Comparison of ENCODE assay signal across 8 mouse cellular contexts in genomic region chr8:105473816-105474606, GRCm38 (mm10). TPM values are rescaled to one million over a fixed set of nuclear protein-coding genes. Genes with fewer than 3 reads are reported as not detected.
DNase-seq lines count a peak whose midpoint lies in the region; ATAC-seq and TF ChIP-seq lines count a peak whose summit lies in the region.

No protein-coding gene starts in this region.

- intact Hi-C loops in gastrocnemius, adult 2 months (cut with DNase I) = no loop called here

- no peak for ATAC-seq in hindbrain, postnatal 0 days
- ATAC-seq in lung, embryonic 14.5 days (ENCODE audit: insufficient read depth) = no peak
- no peak for ATAC-seq in stomach, embryonic 15.5 days (ENCODE audit: insufficient read depth, low FRiP score, low read depth)

- H3K79me3 ChIP-seq in C2C12 (ENCODE audit: low read depth) = no peaks in the 10 kb centered on the region

- H3K79me2 ChIP-seq in C2C12 (ENCODE audit: control insufficient read depth, insufficient read depth) = peaks cover 9% of the 10 kb centered on the region

- H3K27me3 ChIP-seq in C2C12 (ENCODE audit: control insufficient read depth, insufficient read depth, insufficient read length) = no peaks in the 10 kb centered on the region
- H3K27me3 ChIP-seq in hindbrain, postnatal 0 days (ENCODE audit: insufficient read depth, low read length) = no peaks in the 10 kb centered on the region
- 0 out of 2 replicates have a peak, but pooled peaks cover 6% of the 10 kb centered on the region for H3K27me3 ChIP-seq in lung, embryonic 14.5 days (ENCODE audit: insufficient read depth, low read length)
- 0 out of 2 replicates have a peak, but pooled peaks cover 2% of the 10 kb centered on the region for H3K27me3 ChIP-seq in stomach, embryonic 15.5 days (replicated peaks)

- H3K4me2 ChIP-seq in hindbrain, postnatal 0 days (ENCODE audit: low read depth, low read length) = no peak overlapping the region
- H3K4me2 ChIP-seq in lung, embryonic 14.5 days = peak overlapping the region; percentile 11; the same call in 1 of the 2 replicates
- H3K4me2 ChIP-seq in stomach, embryonic 15.5 days = peak overlapping the region; percentile 14; the same call in 1 of the 2 replicates

- 0 out of 2 replicates have a peak overlapping the region, but pooled peaks have one; percentile 21 for H3K9ac ChIP-seq in hindbrain, postnatal 0 days (replicated peaks; ENCODE audit: low read length)
- no peak overlapping the region for H3K9ac ChIP-seq in lung, embryonic 14.5 days
- no peak overlapping the region for H3K9ac ChIP-seq in stomach, embryonic 15.5 days

- no peak overlapping the region for H3ac ChIP-seq in C2C12 (ENCODE audit: control insufficient read depth, insufficient read length, low read depth)

- peaks cover 24% of the 10 kb centered on the region for H3K36me3 ChIP-seq in C2C12 (ENCODE audit: control insufficient read depth, insufficient read depth)
- H3K36me3 ChIP-seq in hindbrain, postnatal 0 days (ENCODE audit: insufficient read depth, low read length) = peaks cover 10% of the 10 kb centered on the region; the same call in 1 of the 2 replicates
- peaks cover 34% of the 10 kb centered on the region for H3K36me3 ChIP-seq in lung, embryonic 14.5 days (ENCODE audit: insufficient read depth)
- peaks cover 4% of the 10 kb centered on the region; the same call in 1 of the 2 replicates for H3K36me3 ChIP-seq in stomach, embryonic 15.5 days

- TF ChIP-seq CTCF in C2C12 (IDR thresholded peaks at IDR 0.05; ENCODE audit: control insufficient read depth, insufficient read depth, insufficient read length) = no peak
- no peak for TF ChIP-seq CTCF in gastrocnemius, adult 2 months (IDR thresholded peaks at IDR 0.05)
- TF ChIP-seq CTCF in hindbrain, postnatal 0 days (IDR thresholded peaks at IDR 0.05; ENCODE audit: low read depth) = peak; percentile 20
- TF ChIP-seq CTCF in lung, embryonic 14.5 days (IDR thresholded peaks at IDR 0.05; ENCODE audit: low read depth) = no peak

- no peaks in the 10 kb centered on the region for H3K9me3 ChIP-seq in hindbrain, postnatal 0 days (ENCODE audit: low read length)
- no peaks in the 10 kb centered on the region for H3K9me3 ChIP-seq in lung, embryonic 14.5 days (ENCODE audit: low read depth, low read length)
- H3K9me3 ChIP-seq in stomach, embryonic 15.5 days = no peaks in the 10 kb centered on the region

- 28% methylated on average over 17 of the region's 17 CpGs for WGBS in hindbrain, postnatal 0 days
- 28% methylated on average over 17 of the region's 17 CpGs for WGBS in lung, embryonic 14.5 days
- WGBS in stomach, embryonic 15.5 days = 36% methylated on average over 17 of the region's 17 CpGs

- peak; percentile 58 for DNase-seq in Muller cell, postnatal 12 days (ENCODE audit: inconsistent ontology term)
- peak; percentile 75 for DNase-seq in gastrocnemius, adult 2 months
- DNase-seq in hindbrain, postnatal 0 days (ENCODE audit: low spot score) = peak; percentile 73
- peak; percentile 80 for DNase-seq in lung, embryonic 14.5 days
- no peak for DNase-seq in ovary, postnatal 14 days (ENCODE audit: low spot score)
- no peak for DNase-seq in spleen, postnatal 14 days (ENCODE audit: low spot score in 2 of 2)

- H3K4me3 ChIP-seq in C2C12 (ENCODE audit: insufficient read depth, poor library complexity, severe bottlenecking) = no peak overlapping the region
- peak overlapping the region; percentile 53 for H3K4me3 ChIP-seq in gastrocnemius, adult 2 months
- no peak overlapping the region for H3K4me3 ChIP-seq in hindbrain, postnatal 0 days (ENCODE audit: low read length)
- H3K4me3 ChIP-seq in lung, embryonic 14.5 days (ENCODE audit: low read depth, low read length) = no peak overlapping the region
- no peak overlapping the region for H3K4me3 ChIP-seq in stomach, embryonic 15.5 days (replicated peaks)

- peak overlapping the region; percentile 82 for H3K27ac ChIP-seq in gastrocnemius, adult 2 months
- peak overlapping the region; percentile 1; the same call in 1 of the 2 replicates for H3K27ac ChIP-seq in hindbrain, postnatal 0 days
- H3K27ac ChIP-seq in lung, embryonic 14.5 days (ENCODE audit: low read depth) = peak overlapping the region; percentile 38; the same call in 1 of the 2 replicates
- H3K27ac ChIP-seq in stomach, embryonic 15.5 days = no peak overlapping the region

- peaks cover 38% of the 10 kb centered on the region for H3K4me1 ChIP-seq in hindbrain, postnatal 0 days (ENCODE audit: insufficient read depth, low read length)
- H3K4me1 ChIP-seq in lung, embryonic 14.5 days (ENCODE audit: insufficient read depth) = peaks cover 27% of the 10 kb centered on the region
- H3K4me1 ChIP-seq in stomach, embryonic 15.5 days = peaks cover 50% of the 10 kb centered on the region

TF ChIP-seq in C2C12, 6 proteins besides CTCF, POLR2A, EP300 and RAD21:
- TF ChIP-seq FOSL1 (IDR thresholded peaks at IDR 0.05; ENCODE audit: insufficient read depth, low read length, poor library complexity, severe bottlenecking) (no peak), MYOG (IDR thresholded peaks at IDR 0.05; ENCODE audit: control insufficient read depth, extremely low read depth, insufficient read length) (no peak), USF1 (IDR thresholded peaks at IDR 0.05; ENCODE audit: low read depth) (no peak), MAX (IDR thresholded peaks at IDR 0.05) (no peak), MYOD1 (IDR thresholded peaks at IDR 0.05; ENCODE audit: control insufficient read depth, insufficient read length, low read depth) (peak; percentile 70), CEBPB (IDR thresholded peaks at IDR 0.05; ENCODE audit: low read depth) (no peak)

RNA-seq across cellular contexts. Expression of gene Tppp3, which starts 2.7 kb away (rescaled TPM):
- 219 TPM for polyA plus RNA-seq in C2C12 (2012; fragmentation: generic; extraction: Trizol)
- 10 to 100 TPM; 52.8 to 53.4 TPM for total RNA-seq in gastrocnemius, adult 2 months (2021)
- total RNA-seq in hindbrain, postnatal 0 days (2014; rRNA removed) = 106 and 108 TPM in 2 replicates
- polyA plus RNA-seq in hindbrain, postnatal 0 days (2015; fragmentation: Nextera tagmentation; extraction: Ambion mirVana) = 197 and 201 TPM in 2 replicates
- 41.1 and 42.3 TPM in 2 replicates for polyA plus RNA-seq in lung, embryonic 14.5 days (2014; fragmentation: Nextera tagmentation; extraction: Ambion mirVana)
- polyA plus RNA-seq in stomach, embryonic 15.5 days (2015; fragmentation: Nextera tagmentation; extraction: Ambion mirVana) = 44.7 and 45.5 TPM in 2 replicates

RNA-seq across cellular contexts. Expression of gene Zdhhc1, which starts 22.7 kb away (rescaled TPM):
- polyA plus RNA-seq in C2C12 (2012; fragmentation: generic; extraction: Trizol) = 8.8 TPM
- 10 to 100 TPM in 1 of 2 experiments, 1 to 10 TPM in 1; 9.6 to 11.2 TPM for total RNA-seq in gastrocnemius, adult 2 months (2021)
- 49.3 and 54.2 TPM in 2 replicates for total RNA-seq in hindbrain, postnatal 0 days (2014; rRNA removed)
- polyA plus RNA-seq in hindbrain, postnatal 0 days (2015; fragmentation: Nextera tagmentation; extraction: Ambion mirVana) = 31.3 and 34.7 TPM in 2 replicates
- polyA plus RNA-seq in lung, embryonic 14.5 days (2014; fragmentation: Nextera tagmentation; extraction: Ambion mirVana) = 40.0 and 41.9 TPM in 2 replicates
- 32.2 and 34.7 TPM in 2 replicates for polyA plus RNA-seq in stomach, embryonic 15.5 days (2015; fragmentation: Nextera tagmentation; extraction: Ambion mirVana)

RNA-seq across cellular contexts. Expression of gene Hsd11b2, which starts 44.5 kb away (rescaled TPM):
- polyA plus RNA-seq in C2C12 (2012; fragmentation: generic; extraction: Trizol) = 0.11 TPM
- not detected for total RNA-seq in gastrocnemius, adult 2 months (2021)
- 6.1 and 9.9 TPM in 2 replicates for total RNA-seq in hindbrain, postnatal 0 days (2014; rRNA removed)
- polyA plus RNA-seq in hindbrain, postnatal 0 days (2015; fragmentation: Nextera tagmentation; extraction: Ambion mirVana) = 6.3 and 7.4 TPM in 2 replicates
- 4.8 and 5.9 TPM in 2 replicates for polyA plus RNA-seq in lung, embryonic 14.5 days (2014; fragmentation: Nextera tagmentation; extraction: Ambion mirVana)
- polyA plus RNA-seq in stomach, embryonic 15.5 days (2015; fragmentation: Nextera tagmentation; extraction: Ambion mirVana) = 2.5 and 2.7 TPM in 2 replicates

Comparison
In these comparisons a context has a peak if more than half of its experiments do, and no peak if none do; other contexts are left out.
1. DNase-seq: peak in Muller cell, postnatal 12 days (single experiment), gastrocnemius, adult 2 months (single experiment), hindbrain, postnatal 0 days (single experiment) and lung, embryonic 14.5 days (single experiment); none in ovary, postnatal 14 days (single experiment) and spleen, postnatal 14 days (0 of 2).